Mouse (Mus musculus): ENCODE data around the gene Lactbl1.

Gene Lactbl1

DNA sequence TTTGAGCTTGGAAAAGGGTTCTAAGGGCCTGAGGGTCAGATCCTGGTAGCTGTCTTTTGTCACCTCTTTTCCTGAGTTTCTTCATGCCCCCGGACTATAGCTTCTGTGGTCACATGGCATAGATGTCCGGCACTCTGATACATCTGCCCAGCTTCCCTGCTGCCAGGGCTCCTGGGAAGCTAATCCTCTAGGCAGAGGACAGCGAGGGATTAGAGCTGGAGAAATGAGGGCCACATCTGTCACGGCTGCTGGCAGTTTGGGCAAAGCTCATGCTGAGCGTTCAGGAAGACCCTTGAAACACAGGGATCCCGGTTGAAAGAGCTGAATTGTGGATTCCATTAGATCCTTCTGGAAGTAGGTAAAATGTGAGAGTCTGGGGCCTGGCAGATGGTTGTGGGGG is at the start of gene Lactbl1:
TSS of gene Lactbl1 (plus strand) at position 234 of the 400 bp plus-strand sequence.
- DNase-seq = no peak

DNA sequence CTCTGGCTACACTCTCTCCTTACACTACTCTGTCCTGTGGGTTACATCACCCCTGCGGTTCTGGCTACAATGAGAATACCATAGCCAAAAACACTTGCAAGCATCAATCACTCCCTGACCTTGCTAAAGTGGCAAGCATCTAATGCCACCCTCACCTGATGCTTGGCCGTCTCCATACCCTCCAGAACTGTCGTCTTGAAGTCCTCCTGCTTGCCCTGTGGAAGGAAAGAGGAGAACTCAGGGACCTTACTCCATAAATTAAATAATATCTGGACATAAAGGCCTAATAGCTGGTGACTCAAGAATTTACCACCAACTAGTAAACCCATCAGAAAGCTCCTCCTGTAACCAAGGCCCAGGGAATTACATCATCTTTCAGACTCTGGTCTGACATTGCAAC is 40.5 kb upstream of the Lactbl1 start:
- no peak for DNase-seq

DNA sequence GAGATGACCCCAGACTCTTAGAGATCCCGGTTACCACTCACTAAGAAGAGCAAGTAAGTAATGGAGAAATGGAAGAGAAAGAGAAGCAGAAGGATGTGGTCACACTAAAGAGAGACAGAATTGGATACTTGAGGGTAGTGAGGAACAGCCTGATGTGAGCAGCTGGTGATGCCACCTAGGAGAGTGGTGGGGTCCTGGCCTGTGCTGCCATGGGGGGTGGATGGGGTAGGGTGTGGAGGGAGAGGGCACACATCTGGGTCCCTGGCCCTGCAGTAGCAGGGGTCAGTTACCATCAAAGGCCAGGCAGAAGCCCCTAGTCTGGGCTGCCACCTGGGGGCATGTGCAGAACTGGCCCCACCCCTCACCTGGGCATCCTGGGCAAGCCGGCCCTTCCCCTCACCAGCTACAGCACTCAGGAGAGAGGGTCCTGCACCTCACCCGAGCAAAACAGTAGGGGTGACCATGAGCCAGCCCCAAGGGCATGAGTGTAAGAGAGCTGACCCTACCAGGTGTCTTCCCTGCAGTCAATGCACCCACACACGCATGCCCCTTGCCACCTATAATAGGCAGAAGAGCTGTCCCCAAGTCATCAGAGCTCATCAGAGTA is 35.1 kb upstream of the Lactbl1 start:
- no peak for DNase-seq

DNA sequence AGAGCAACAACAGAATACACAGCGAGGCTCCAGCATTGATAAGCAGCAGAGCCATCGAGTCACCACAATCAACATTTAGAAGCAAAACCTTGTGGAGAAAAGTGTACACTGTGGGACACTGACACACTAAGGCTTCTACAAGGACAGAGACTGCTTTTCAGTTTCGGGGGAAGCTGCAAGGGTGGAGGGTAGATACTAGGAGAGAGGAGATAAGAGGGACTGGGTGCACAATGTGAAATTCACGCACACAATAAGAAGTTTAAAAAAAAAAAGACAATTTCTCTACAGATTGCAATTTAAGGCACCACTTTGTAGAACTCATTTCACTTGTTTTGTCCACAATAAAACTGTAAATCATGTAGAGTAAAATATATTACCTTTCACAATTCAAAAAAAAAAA is 34.4 kb upstream of the Lactbl1 start:
- no peak for DNase-seq

DNA sequence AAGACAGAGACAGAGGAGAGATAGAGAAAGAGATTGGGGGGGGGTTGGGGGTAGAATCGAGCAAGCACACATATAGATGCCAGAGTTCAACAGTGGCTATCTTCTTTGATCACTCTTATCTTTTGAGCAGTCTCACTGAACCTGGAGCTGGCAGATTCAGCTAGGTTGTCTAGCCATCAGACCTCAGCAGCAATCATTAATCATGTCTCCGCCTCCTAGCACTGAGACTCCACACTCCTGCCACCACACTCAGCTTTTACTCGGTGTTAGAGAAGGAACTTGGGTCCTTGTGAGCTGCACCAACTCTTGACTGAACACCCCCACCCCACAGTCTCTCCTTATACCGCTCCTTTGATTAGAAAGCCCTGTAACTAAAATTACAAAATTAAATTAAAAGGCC is 30.3 kb upstream of the Lactbl1 start:
- no peak for DNase-seq

DNA sequence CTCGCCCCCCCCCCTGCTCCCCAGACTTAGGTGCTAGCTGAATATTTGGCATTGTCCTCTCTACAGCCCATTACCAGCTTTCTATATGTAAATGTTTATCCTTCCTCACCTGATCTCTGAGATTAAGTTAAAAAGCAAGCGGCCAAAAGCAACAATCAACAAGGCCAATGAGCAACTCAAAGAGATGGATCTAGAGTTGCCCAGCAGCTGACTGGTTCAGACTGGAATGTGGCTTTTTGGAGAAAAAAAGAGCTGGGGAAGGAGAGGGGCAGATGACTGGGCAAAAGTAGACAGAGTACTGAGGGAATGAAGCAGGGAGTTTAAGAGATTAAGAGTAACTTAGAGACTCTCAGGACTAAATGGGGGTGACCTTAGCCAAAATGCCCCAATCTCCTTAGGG is 28.4 kb upstream of the Lactbl1 start:
- no peak for DNase-seq

DNA sequence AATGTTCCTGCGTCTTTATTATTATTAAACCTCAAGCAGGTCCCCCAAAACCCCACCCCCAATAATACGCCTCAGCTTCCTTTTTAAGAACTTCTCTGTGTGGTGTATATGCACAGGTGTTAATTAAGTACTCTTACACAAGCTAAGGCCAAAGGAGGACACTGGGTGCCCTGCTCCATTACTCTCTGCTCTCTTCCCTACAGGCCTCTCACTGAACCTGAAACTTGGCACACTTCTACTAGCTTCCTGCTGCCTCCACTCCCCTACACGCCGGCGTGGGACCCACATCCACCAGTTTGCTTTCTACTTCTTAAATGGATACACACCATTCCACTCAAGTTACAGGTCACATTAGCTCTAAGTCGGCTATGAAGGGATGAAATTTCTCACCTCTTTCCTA is 27.2 kb upstream of the Lactbl1 start:
- no peak for DNase-seq

DNA sequence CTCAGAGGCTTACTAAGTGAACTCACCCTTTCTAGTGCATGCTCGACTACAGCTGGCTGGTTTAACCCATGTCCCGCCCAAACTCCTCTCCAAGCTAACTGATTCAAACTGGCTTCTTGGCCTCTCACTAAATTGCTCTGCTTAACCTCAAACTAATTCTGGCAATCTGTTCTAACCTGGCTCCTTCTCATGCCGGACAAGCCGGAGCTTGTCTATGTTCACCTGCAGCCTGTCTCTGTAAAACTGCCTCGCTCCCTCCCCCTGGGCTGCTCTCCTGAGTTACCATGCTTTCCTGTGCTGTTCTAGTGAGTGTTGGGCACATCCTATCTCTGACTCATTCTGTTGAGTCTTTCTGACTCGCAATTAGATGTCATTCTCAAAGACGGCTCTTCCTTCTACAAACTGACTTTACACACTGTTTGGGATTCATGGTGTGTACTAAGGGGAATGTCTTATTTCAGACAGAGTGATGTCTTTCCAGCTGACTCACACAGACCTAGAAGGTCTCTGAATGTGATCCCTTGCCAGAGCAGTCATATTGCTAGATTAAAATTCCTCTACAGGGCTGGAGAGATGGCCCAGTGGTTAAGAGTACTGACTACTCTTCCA is 24.0 kb upstream of the Lactbl1 start:
- no peak for DNase-seq

DNA sequence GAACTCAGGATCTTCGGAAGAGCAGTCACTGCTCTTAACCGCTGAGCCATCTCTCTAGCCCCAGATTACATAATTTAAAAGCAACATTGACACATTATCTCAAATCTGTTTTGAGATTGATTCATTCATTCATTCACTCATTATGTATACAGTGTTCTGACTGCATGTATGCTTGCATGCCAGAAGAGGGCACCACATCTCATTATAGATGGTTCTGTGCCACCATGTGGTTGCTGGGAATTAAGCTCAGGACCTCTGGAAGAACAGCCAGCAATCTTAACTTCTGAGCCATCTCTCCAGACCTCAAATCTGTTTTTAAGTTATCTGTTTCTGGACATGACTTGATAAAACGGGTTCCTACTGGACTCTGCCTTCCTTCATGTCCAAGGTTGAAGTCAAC is 22.6 kb upstream of the Lactbl1 start:
- no peak for DNase-seq

DNA sequence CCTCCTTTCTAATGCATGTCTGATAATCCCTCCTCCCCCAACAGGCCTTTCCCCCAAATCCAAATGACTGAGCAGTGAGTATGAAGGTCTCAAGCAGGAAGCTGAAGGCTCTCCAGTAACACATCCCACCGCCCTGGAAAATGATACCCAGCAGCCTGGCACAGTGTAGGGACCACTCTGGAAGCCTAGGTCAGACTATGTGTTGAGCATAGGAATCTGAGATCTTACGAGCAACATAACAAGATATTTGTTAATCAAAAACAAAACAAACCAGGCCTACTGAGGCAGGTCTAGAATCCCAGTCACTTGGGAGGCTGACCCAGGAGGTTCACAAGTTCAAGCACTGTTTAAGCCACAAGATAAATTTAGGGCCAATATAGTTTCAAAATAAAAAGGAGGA is 21.9 kb upstream of the Lactbl1 start:
- DNase-seq = no peak

DNA sequence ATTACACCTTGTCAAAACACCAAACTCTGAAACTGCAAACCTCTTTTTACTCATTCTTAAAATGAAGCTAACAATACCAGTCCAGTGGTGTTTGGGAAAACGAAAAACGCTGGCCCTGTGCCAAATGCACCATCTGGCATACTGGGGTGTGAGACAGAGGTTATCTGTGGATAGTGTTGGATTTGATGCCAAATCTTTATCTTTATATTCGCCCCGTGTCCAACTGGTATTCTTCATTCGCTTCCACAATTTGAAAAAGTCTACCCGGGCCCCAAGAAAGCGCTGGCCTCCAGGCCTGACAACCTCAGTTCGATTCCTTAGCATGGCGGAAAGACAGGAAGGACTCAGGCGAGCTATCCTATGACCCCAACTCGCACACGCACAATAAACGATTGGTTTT is 20.9 kb upstream of the Lactbl1 start:
- peak; percentile 53 for DNase-seq

DNA sequence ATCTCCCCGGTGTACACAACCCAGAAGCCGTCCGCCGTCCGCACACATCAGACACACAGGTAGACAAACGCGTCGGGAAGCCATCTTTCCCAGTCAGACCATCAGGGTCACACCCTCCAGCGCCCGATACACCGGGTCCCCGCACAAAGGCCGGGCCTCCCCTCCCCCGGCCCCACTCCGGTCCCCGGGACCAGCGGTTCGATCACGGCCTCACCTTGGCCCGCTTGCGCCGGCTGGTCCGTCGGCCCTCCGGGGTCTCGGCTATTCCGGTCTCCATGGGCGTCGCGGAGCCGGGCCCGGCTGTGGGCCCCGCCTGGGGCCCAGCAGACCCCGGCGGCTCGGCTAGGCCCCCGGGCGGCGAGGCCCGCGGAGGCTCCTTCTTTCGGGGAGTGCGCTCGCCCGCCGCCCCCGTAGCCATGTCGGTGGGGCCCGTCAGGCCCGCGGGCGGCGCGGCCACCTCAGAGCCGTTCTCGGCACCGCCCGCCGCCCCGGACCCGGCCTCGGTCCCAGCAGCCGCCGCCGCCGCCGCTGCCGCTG is 20.3 kb upstream of the Lactbl1 start:
- DNase-seq = peak; percentile 28

DNA sequence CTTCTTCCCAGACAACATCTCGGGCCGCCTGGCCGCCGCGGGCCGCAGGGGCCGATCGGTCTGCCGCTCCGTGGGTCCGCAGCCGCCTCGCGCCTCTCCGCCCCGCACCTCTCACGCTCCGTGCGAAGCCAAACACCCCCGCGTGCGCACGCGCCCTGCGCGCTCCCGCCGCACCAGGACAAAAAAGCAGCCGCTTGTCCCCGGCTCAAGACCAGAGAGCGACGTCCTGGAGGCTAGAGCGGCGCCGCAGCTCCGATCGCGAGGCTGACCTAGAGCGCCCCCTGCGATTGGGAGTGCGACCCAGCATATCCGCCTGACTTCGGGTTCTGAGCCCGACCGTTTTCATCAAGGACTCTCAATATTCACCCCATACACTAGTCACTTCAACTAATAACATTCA is 19.9 kb upstream of the Lactbl1 start, which contains the start of gene Kdm1a:
TSS of gene Kdm1a (minus strand) at position 156 of the 400 bp plus-strand sequence.
- peak; percentile 94 for DNase-seq

DNA sequence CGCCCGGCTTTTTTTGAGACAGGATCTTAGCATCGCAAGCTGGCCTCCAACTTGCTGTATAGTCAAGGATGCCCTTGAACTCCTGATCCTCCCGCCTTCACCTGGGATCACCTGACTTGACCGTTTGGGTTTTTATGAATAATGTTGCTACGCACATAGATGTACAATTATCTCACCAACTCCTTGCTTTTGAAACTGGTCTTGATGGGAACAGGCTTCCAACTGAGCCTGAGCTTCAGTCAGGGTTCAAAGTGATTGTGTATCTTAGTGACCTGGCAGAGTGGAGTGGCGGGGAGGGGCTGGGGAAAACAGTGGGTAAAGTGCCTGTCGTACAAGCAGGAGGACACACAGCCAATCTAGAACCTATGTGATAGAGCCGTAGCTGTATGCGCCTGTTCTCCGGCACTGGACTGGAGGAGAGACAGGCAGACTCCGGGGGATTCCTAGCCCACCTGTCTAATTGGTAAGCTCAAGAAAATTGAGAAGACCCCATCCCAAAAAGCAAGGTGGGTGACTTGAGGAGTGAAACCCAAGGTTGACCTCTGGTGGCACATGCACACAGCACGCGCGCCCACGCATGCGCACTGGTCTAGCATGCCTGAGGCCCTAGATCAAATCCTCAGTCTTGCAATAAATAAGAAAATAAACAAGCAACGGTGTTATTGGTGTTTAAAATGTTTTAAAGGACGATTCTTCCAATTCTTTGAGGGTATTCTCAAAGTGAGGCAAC is 16.5 kb upstream of the Lactbl1 start:
- DNase-seq = no peak

DNA sequence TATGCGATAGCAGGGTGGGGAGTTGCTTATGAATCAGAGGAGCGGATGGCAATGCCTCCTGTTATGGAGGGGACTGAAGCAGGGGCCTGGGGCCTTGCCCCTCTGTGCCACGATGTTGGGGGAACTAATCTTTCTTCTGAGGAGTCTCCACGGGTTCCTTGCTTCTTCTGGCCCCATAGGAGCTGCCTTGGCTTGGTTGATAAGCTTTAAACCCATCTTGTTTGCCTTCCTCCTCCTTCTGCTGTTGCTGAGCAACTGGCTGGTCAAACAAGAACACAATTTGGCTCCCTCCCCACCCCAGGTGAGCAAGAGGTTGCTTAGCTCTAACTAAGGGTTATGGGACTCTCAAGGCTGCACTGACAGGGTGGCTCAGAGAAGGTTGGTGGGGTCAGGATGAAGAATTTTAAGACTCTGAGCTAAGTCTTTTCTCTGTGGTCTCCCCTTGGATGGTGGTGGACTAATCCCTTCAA is 12.0 kb upstream of the Lactbl1 start, which contains the start of gene Tex46:
TSS of gene Tex46 (plus strand) at position 51 of the 470 bp plus-strand sequence.
- no peak for DNase-seq

DNA sequence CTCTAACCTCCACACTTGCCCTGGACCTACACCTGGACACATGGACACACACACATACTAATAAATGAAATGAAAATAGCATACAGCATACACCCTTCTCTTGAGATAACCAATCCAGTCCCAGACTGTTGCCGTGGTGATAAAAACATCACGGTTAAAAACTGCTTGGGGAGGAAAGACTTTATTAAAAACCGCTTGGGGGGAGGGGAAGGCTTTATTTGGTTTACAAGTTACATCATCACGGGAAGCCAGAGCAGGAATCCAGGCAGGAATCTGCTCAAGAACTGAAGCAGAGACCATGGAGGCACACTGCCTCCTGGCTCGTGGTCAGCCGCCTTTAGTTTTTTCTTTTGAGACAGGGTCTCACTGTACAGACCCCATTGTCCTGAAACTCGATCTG is 8.8 kb upstream of the Lactbl1 start:
- no peak for DNase-seq

DNA sequence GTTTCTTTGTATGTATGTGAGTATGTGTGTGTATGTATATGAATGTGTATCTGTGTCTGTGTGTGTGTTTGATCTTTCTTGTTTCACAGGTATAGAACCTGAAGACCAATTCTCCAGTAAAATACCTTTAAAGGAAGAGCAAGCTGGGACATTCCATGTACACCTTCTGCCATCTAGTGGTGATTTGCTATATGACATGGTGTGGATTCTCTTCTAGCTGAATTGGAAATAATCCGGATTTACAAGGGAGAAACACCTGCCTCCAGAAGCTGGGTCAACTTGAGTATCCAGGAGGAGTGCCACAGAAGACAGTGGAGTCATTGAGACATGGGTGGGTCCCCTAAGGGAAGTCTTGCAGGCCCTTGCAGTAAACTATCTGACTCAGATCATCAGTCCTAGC is 1.1 kb upstream of the Lactbl1 start:
- DNase-seq = peak; percentile 50

DNA sequence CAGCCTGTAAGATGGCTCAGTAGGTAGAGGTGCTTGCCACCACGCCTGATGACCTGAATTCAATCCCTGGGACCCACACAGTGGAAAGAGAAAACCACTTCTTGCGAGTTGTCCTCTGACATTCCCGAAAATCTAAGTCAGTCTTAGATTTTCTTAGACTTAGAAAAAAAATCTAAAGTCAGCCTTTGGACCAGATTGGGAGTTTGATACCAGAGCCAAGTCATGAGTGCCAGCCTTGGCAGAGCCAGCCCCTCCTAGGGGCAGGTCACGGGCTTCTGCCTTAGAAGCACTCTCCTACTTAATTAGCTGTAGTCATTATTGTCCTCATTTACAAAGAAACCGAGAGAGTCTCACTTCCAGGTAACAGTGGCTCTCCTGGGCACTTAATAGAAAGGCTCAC is 465 bp upstream of the Lactbl1 start:
- DNase-seq = no peak

DNA sequence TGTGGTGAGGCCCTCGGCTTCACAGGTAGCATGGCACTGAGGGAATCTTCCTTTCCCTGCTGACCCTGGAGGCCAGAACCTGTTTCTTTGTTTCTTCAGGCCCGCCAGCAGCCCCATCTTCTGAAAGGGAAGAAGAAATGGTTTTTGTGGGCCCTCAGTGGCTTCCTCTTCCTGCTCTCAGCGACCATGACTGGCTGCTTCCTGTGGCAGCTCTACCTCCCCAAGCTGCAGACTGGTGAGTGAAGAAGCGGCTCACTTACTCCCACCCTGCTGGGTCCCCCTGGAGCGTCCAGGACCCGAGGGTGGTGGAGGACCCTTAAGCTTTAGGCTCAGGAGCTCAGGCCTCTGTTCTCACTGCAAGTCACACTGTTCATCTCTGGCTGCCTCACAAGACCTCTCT is 4.2 kb downstream of the Lactbl1 start:
- DNase-seq = no peak

DNA sequence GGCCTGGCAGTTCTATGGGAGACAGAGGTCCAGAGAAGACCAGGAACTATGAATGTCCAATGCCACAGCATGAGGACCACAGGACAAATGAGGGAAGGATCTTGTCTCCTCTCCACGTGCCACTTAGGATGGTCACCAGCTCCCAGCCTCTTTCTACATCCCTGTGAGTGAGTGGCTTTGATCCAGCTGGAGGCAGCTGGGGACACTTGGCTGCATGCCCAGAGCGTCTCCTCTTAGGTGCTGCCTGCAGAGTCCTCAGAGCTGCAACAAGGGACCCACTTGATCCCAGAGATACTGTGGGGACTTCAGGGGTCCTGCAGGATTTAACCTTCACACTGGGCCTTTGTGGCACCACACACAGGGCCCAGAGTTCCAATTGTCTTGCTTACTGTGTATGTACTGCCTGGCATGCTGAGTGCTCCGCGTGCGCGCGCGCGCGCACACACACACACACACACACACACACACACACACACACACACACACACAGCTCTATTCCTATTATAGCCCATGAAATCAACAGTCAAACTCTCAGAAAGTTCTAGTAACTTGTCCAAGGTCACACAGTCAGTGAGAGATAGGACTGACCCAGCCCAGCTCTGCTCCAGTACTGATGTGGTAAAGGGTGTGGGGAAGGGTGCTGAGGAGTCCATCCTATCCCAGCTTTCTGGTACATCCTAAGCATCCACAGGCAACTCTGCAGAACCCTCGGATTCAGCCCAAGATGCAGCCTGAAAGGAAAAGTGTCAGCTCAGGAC is 9.0 kb downstream of the Lactbl1 start:
- DNase-seq = no peak

DNA sequence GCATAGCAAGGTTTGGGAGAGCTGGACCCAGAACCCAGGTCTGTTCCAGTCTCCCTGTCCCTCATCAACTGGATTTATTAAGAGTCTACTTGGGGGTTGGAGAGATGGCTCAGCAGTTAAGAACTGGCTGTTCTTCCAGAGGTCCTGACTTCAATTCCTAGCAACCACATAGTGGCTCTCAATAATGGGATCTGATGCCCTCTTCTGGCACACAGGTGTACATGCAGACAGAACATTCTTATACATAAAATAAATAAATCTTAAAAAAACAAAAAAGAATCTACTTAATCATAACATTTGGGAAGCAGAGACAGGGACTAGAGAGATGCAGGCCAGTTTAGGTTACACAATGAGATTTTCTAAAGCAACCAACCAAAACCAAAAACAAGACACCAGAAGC is 13.6 kb downstream of the Lactbl1 start:
- DNase-seq = no peak

DNA sequence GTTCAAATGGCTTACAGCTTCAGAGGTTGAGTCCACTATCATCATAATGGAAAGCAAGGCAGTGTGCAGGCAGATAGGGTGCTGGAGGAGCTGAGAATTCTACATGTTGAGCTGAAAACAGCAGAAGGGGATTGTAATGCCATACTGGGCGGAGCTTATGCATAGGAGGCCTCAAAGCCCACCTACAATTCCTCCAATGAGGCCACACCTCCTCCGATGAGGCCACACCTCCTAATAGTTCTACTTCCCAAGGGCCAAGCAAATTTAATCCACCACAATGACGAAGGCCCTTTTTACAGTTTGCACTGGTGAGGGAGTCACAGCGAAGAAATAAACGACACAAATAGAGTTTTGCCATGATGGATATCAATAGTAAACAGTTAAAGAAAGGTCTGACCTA is 14.1 kb downstream of the Lactbl1 start:
- no peak for DNase-seq

DNA sequence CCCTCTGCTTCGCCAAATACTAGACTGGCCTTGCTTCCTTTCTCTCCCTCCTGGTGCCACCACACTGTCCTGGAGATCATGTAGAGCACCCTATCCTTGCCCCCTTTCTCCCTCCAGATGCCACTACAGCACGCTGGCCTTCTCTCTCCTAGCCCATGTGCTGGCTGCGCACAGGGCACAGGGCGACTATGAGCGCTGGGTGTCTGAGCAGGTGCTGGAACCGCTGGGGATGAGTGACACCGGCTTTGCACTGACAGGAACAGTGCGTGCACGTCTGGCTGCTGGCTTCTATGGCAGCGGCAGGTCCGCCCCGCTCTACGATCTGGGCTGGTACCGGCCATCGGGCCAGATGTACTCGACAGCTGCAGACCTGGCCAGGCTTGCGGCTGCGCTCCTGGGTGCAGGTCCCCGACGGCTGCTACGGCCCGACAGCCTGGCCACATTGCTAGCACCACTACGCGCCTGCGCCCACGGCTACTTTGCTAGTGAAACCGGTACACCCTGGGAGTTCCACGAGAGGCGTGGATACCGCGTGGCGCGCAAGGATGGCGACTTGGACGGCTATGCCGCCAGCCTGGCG is 14.7 kb downstream of the Lactbl1 start:
- DNase-seq = no peak

All from cerebellum, adult 11 months (tissue).